Mouse (Mus musculus): ENCODE measurements around the gene Tmco5b. TPM values are rescaled to one million over a fixed set of nuclear protein-coding genes. Genes with fewer than 3 reads are reported as not detected.

The Tmco5b gene
- total and polyA plus RNA-seq, 2 experiments from 2014 or later = not detected

DNA sequence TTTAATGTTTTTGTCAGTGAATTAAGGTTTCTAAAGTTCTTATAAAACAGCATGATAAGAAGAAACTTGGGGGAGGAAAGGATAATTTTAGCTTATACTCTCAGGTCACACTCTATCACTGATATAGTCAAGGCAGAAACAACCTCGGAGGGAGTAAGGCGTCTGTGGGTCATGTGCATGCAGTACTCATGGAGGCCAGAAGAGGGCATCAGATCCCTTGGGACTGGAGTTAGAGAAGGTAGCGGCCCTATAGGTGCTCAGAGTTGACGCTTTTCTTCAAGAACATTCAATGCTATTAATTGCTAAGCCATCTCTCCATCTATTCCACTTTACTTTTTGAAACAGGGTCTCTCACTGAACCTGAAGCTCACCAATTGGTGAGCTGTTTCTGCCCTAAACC is 19.8 kb downstream of the Tmco5b start:
- no peak overlapping the region for H3K9ac ChIP-seq (replicated peaks; ENCODE audit: low read depth, low read length)
- 3% methylated on average over 4 of the region's 4 CpGs for whole genome bisulfite sequencing
- no peaks in the 10 kb centered on the region for H3K9me3 ChIP-seq (replicated peaks; ENCODE audit: control insufficient read depth, low read length)
- no peak overlapping the region for H3K27ac ChIP-seq (ENCODE audit: low read depth)
- DNase-seq (ENCODE audit: low spot score) (peak; percentile 51), ATAC-seq (ENCODE audit: insufficient read depth, low read depth) (0 out of 2 replicates have a peak, but pooled peaks have one; percentile 51)
- no peak overlapping the region for H3K4me3 ChIP-seq (ENCODE audit: low read depth, low read length)
- no peaks in the 10 kb centered on the region for H3K4me1 ChIP-seq (ENCODE audit: control insufficient read depth, insufficient read depth)
- no peak overlapping the region for H3K4me2 ChIP-seq (ENCODE audit: low read depth, low read length)
- TF ChIP-seq CTCF (IDR thresholded peaks at IDR 0.05; ENCODE audit: low read depth) = peak; percentile 83
- TF ChIP-seq EP300 (IDR thresholded peaks at IDR 0.05; ENCODE audit: low read depth) = no peak
- H3K36me3 ChIP-seq (replicated peaks; ENCODE audit: control insufficient read depth, insufficient read depth, low read length) = no peaks in the 10 kb centered on the region
- H3K27me3 ChIP-seq (ENCODE audit: control insufficient read depth, insufficient read depth, low read length) = no peaks in the 10 kb centered on the region

DNA sequence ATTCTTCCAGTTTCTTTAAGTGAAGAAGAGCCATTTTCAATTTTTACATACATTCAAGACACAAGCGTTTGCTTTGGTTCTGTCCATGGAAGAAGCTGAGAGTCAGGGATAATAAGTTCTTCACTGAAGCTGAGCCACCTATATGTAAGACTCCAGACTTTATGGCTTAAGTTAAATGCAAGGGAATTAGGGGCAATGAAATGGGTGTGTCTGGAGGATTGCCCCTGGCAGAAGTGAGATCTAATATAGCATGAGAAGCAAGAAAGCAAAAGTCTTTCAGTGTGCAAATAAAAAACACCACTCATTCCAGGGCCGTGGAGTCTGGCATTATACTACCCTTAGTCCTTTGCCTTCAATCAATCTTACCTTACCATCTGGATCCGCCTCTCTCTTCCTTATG is 25.7 kb downstream of the Tmco5b start:
- Histone ChIP-seq H3K9me3 (replicated peaks; ENCODE audit: control insufficient read depth, low read length) (no peaks in the 10 kb centered on the region), H3K27me3 (ENCODE audit: control insufficient read depth, insufficient read depth, low read length) (no peaks in the 10 kb centered on the region), H3K27ac (ENCODE audit: low read depth) (no peak overlapping the region), H3K4me2 (ENCODE audit: low read depth, low read length) (no peak overlapping the region), H3K4me1 (ENCODE audit: control insufficient read depth, insufficient read depth) (no peaks in the 10 kb centered on the region), H3K4me3 (ENCODE audit: low read depth, low read length) (no peak overlapping the region), H3K9ac (replicated peaks; ENCODE audit: low read depth, low read length) (no peak overlapping the region), H3K36me3 (replicated peaks; ENCODE audit: control insufficient read depth, insufficient read depth, low read length) (no peaks in the 10 kb centered on the region)
- DNase-seq (ENCODE audit: low spot score) (no peak), ATAC-seq (ENCODE audit: insufficient read depth, low read depth) (no peak)
- TF ChIP-seq CTCF (IDR thresholded peaks at IDR 0.05; ENCODE audit: low read depth) = no peak
- no peak for TF ChIP-seq EP300 (IDR thresholded peaks at IDR 0.05; ENCODE audit: low read depth)
- WGBS = 69% methylated on average over 3 of the region's 3 CpGs

DNA sequence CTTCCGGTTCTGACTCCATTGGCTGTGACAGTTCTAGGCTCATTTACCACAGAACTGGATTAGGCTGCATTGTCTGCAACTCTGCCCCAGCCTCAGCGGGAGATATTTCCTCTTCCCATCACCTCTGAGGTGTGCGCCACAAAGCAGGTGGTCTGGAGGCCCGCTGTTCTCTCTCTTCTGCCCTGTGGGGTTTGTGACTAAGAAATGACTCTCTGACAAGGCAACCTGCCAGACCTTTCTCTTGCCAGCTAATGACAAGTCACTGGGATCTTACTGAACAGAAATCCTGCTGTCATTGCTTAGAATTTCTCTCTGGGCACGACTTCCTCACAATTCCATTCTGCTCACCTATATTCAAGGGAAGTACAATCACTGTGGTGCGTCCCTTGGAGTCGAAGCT is 37.5 kb downstream of the Tmco5b start:
- H3K4me2 ChIP-seq (ENCODE audit: low read depth, low read length) = no peak overlapping the region
- DNase-seq (ENCODE audit: low spot score) (no peak), ATAC-seq (ENCODE audit: insufficient read depth, low read depth) (no peak)
- no peak overlapping the region for H3K9ac ChIP-seq (replicated peaks; ENCODE audit: low read depth, low read length)
- peaks cover 5% of the 10 kb centered on the region; the same call in 1 of the 2 replicates for H3K27me3 ChIP-seq (ENCODE audit: control insufficient read depth, insufficient read depth, low read length)
- 0 out of 2 replicates have a peak, but pooled peaks cover 3% of the 10 kb centered on the region for H3K4me1 ChIP-seq (ENCODE audit: control insufficient read depth, insufficient read depth)
- TF ChIP-seq CTCF (IDR thresholded peaks at IDR 0.05; ENCODE audit: low read depth) (no peak), EP300 (IDR thresholded peaks at IDR 0.05; ENCODE audit: low read depth) (no peak)
- H3K9me3 ChIP-seq (replicated peaks; ENCODE audit: control insufficient read depth, low read length) = no peaks in the 10 kb centered on the region
- no peak overlapping the region for H3K4me3 ChIP-seq (ENCODE audit: low read depth, low read length)
- H3K36me3 ChIP-seq (replicated peaks; ENCODE audit: control insufficient read depth, insufficient read depth, low read length) = no peaks in the 10 kb centered on the region
- 36% methylated on average over 7 of the region's 7 CpGs for WGBS
- H3K27ac ChIP-seq (ENCODE audit: low read depth) = no peak overlapping the region

DNA sequence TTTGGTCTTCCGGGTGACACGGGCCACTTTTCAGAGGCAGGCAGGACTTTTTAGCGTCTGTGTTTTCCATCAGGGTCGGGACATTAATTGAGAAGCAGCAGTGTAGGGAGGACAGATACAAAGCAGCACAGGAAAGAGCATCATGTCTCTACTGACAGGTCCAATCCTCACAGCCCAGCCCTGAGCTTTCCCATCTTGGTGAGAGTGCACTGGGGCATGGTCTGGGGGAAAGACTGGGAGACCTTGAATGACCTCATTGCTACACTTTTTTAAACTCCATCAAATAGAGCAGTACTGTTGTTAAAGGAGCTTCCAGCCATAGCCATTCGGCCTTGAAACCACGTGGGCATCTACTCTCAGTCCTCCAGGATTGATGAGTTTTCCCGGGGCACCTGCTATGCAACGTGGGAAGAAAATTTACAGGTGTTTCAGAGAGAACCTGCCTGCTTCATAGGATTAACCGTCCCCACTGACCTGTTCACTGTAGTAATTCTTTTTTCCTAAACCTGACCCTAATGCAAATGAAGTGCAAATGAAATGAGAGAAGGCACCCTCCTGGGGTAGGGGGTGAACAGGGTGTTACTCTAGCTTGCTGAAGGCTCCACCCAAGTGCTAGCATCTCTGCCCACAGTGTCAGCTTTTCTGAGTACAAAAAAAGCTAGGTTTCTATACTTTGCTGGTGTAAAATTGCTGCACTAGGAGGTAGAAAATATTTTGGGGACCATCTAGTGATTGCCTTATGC is 48.4 kb downstream of the Tmco5b start:
- ATAC-seq (ENCODE audit: insufficient read depth, low read depth) (no peak), DNase-seq (ENCODE audit: low spot score) (no peak)
- no peak overlapping the region for H3K27ac ChIP-seq (ENCODE audit: low read depth)
- TF ChIP-seq CTCF (IDR thresholded peaks at IDR 0.05; ENCODE audit: low read depth) = no peak
- TF ChIP-seq EP300 (IDR thresholded peaks at IDR 0.05; ENCODE audit: low read depth) = no peak
- H3K9me3 ChIP-seq (replicated peaks; ENCODE audit: control insufficient read depth, low read length) = no peaks in the 10 kb centered on the region
- WGBS = 45% methylated on average over 9 of the region's 9 CpGs
- H3K36me3 ChIP-seq (replicated peaks; ENCODE audit: control insufficient read depth, insufficient read depth, low read length) = no peaks in the 10 kb centered on the region
- H3K4me1 ChIP-seq (ENCODE audit: control insufficient read depth, insufficient read depth) = no peaks in the 10 kb centered on the region
- H3K9ac ChIP-seq (replicated peaks; ENCODE audit: low read depth, low read length) = no peak overlapping the region
- no peak overlapping the region for H3K4me3 ChIP-seq (ENCODE audit: low read depth, low read length)
- H3K4me2 ChIP-seq (ENCODE audit: low read depth, low read length) = no peak overlapping the region
- H3K27me3 ChIP-seq (ENCODE audit: control insufficient read depth, insufficient read depth, low read length) = no peaks in the 10 kb centered on the region

DNA sequence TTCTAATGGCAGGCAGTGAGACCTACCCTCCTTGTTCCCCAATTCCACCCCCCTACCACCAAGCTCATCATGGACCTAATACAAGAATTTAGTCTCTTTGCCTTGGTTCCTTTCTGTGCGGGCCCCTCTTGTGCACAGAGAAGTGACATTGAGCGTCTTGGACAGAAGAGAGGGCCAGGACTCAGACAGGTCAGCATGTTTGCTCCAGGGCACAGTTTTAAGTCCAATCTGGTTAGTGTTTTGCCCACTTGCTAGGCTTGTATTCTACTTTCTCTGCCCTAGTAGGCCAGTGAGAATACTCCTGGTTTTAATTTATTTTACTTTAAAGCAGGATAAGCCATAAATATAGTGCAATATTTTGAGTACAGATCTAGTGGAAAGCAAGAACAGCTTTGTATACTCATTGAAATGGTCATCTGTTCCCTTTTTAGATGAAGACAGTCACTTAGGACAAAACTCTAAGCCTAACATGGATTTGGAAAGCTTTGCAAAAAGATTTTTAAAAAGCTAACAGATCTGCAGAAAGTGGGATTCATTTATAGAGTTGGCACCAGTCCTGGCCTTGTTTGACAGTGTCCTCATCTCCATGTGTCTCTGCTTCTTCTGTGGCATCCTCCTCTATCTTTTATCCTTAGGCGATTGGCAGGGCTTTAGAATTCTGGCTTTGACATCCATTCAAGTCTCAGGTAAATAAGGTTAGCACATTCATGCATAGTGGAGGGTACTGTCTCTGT is 50.2 kb downstream of the Tmco5b start:
- Histone ChIP-seq H3K4me1 (ENCODE audit: control insufficient read depth, insufficient read depth) (no peaks in the 10 kb centered on the region), H3K9me3 (replicated peaks; ENCODE audit: control insufficient read depth, low read length) (no peaks in the 10 kb centered on the region), H3K27me3 (ENCODE audit: control insufficient read depth, insufficient read depth, low read length) (no peaks in the 10 kb centered on the region), H3K9ac (replicated peaks; ENCODE audit: low read depth, low read length) (no peak overlapping the region), H3K36me3 (replicated peaks; ENCODE audit: control insufficient read depth, insufficient read depth, low read length) (no peaks in the 10 kb centered on the region), H3K4me2 (ENCODE audit: low read depth, low read length) (no peak overlapping the region), H3K4me3 (ENCODE audit: low read depth, low read length) (no peak overlapping the region), H3K27ac (ENCODE audit: low read depth) (no peak overlapping the region)
- 71% methylated on average over 3 of the region's 3 CpGs for WGBS
- no peak for TF ChIP-seq CTCF (IDR thresholded peaks at IDR 0.05; ENCODE audit: low read depth)
- ATAC-seq (ENCODE audit: insufficient read depth, low read depth) = no peak
- no peak for DNase-seq (ENCODE audit: low spot score)

Measured in heart, postnatal 0 days (tissue).